In the genomic region with DNA sequence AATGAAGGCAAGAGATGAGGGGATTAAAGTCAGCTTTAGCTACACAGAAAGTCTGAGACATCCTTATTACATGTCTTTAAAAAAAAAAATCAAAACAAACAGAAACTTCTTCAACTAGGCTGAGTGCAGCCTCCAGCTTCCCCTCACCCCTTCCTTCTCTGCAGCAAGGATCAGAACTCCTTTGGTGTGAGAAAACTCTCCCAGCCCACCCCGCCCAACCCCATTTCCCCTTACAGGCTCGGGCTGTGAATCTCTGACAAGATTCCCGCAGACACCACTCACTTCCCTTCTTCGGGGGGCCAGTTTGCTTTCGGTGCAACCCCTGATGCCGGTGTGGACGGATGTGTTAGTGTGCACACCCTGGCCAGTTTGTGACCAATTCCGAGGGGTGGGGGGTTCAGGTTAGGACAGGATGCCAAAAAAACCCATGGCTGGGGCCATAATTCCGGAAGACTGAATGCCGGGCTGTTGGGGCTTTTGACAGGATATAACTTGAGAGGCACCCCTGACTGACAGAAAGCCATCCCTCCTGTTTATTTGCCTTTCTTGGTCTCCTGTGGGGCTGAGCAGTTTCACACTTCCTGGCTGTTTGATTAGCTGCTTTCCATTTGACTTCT, we compare ENCODE assay signal across 12 mouse cellular contexts. TPM values are rescaled to one million over a fixed set of nuclear protein-coding genes. Genes with fewer than 3 reads are reported as not detected.
DNase-seq lines count a peak whose midpoint lies in the region; ATAC-seq and TF ChIP-seq lines count a peak whose summit lies in the region.
"Had no signal": no experiment of that assay in that cellular context is flagged by ENCODE, and none has a peak within 500 bp of the region (broad histone marks: within the 10 kb centered on the region; RNA-seq: fewer than 3 reads in every experiment).

No protein-coding gene starts in this region.

- H3K9me3 ChIP-seq in forebrain, embryonic 14.5 days (replicated peaks; ENCODE audit: control insufficient read depth, low read length), result no peaks in the 10 kb centered on the region
- no peaks in the 10 kb centered on the region for H3K9me3 ChIP-seq in forebrain, embryonic 13.5 days (replicated peaks)
- no peaks in the 10 kb centered on the region for H3K9me3 ChIP-seq in neural tube, embryonic 11.5 days (ENCODE audit: control insufficient read depth, low read length)
- H3K9me3 ChIP-seq in limb, embryonic 14.5 days (ENCODE audit: control insufficient read depth, low read length), result no peaks in the 10 kb centered on the region
- H3K9me3 ChIP-seq in stomach, embryonic 14.5 days (ENCODE audit: control insufficient read depth, low read depth, low read length), result no peaks in the 10 kb centered on the region

- no peak overlapping the region for H3K4me2 ChIP-seq in forebrain, embryonic 14.5 days (ENCODE audit: low read length)
- H3K4me2 ChIP-seq in forebrain, embryonic 13.5 days, result no peak overlapping the region
- no peak overlapping the region; the same call in 1 of the 2 replicates for H3K4me2 ChIP-seq in neural tube, embryonic 11.5 days (ENCODE audit: low read depth)
- peak overlapping the region; percentile 21 for H3K4me2 ChIP-seq in limb, embryonic 14.5 days (replicated peaks; ENCODE audit: low read depth, low read length, severe bottlenecking)
- H3K4me2 ChIP-seq in stomach, embryonic 14.5 days (replicated peaks; ENCODE audit: low read depth, low read length), result peak overlapping the region; percentile 35

- H3K36me3 ChIP-seq in forebrain, embryonic 14.5 days (ENCODE audit: control insufficient read depth, insufficient read depth, low read length), result no peaks in the 10 kb centered on the region
- no peaks in the 10 kb centered on the region for H3K36me3 ChIP-seq in forebrain, embryonic 13.5 days (ENCODE audit: poor library complexity, severe bottlenecking)
- H3K36me3 ChIP-seq in neural tube, embryonic 11.5 days (ENCODE audit: control insufficient read depth, insufficient read depth, low read length), result no peaks in the 10 kb centered on the region
- H3K36me3 ChIP-seq in limb, embryonic 14.5 days (ENCODE audit: control insufficient read depth, insufficient read depth, low read length), result no peaks in the 10 kb centered on the region
- no peaks in the 10 kb centered on the region for H3K36me3 ChIP-seq in stomach, embryonic 14.5 days (ENCODE audit: control insufficient read depth, insufficient read depth, low read length)

- DNase-seq in forebrain, embryonic 14.5 days (ENCODE audit: low spot score), result peak; percentile 4
- DNase-seq in neural tube, embryonic 11.5 days (ENCODE audit: low spot score), result peak; percentile 11
- DNase-seq in neural tube, embryonic 10.5 days (ENCODE audit: extremely low spot score, low spot score), result no peak
- no peak for DNase-seq in limb, embryonic 14.5 days (ENCODE audit: low spot score)
- DNase-seq in layer of hippocampus, adult 18-20 months (ENCODE audit: low spot score in 2 of 2), result no peak
- no peak for DNase-seq in layer of hippocampus, postnatal 10 days (ENCODE audit: low spot score in 2 of 2)
- DNase-seq: adrenal gland, adult 2 months; forebrain, postnatal 0 days had no signal

- H3K9ac ChIP-seq in forebrain, embryonic 14.5 days (ENCODE audit: low read length), result no peak overlapping the region
- H3K9ac ChIP-seq in forebrain, embryonic 13.5 days, result no peak overlapping the region
- H3K9ac ChIP-seq in neural tube, embryonic 11.5 days (ENCODE audit: low read length), result no peak overlapping the region; the same call in 1 of the 2 replicates
- no peak overlapping the region for H3K9ac ChIP-seq in limb, embryonic 14.5 days (ENCODE audit: low read depth, low read length, severe bottlenecking)
- H3K9ac ChIP-seq in stomach, embryonic 14.5 days (replicated peaks; ENCODE audit: low read depth, low read length), result no peak overlapping the region
- H3K9ac ChIP-seq: forebrain, postnatal 0 days had no signal

- ATAC-seq in forebrain, embryonic 14.5 days, result no peak
- no peak for ATAC-seq in forebrain, embryonic 13.5 days
- ATAC-seq in neural tube, embryonic 11.5 days (ENCODE audit: insufficient read depth, low FRiP score, low TSS enrichment), result no peak
- ATAC-seq in limb, embryonic 14.5 days (ENCODE audit: low FRiP score, low read depth), result no peak
- ATAC-seq in stomach, embryonic 14.5 days (ENCODE audit: insufficient number of reproducible peaks, insufficient read depth, low FRiP score, low read depth), result no peak
- ATAC-seq: forebrain, postnatal 0 days had no signal

- H3K4me3 ChIP-seq in forebrain, embryonic 14.5 days (ENCODE audit: low read depth, low read length), result no peak overlapping the region
- no peak overlapping the region for H3K4me3 ChIP-seq in forebrain, embryonic 13.5 days
- no peak overlapping the region for H3K4me3 ChIP-seq in neural tube, embryonic 11.5 days (ENCODE audit: low read depth, low read length)
- H3K4me3 ChIP-seq in limb, embryonic 14.5 days (replicated peaks; ENCODE audit: low read length), result peak overlapping the region; percentile 13; the same call in 1 of the 2 replicates
- no peak overlapping the region for H3K4me3 ChIP-seq in stomach, embryonic 14.5 days (ENCODE audit: low read depth, low read length)

- H3K27ac ChIP-seq in forebrain, embryonic 14.5 days (ENCODE audit: low read depth, low read length), result no peak overlapping the region
- no peak overlapping the region for H3K27ac ChIP-seq in forebrain, embryonic 13.5 days
- no peak overlapping the region for H3K27ac ChIP-seq in neural tube, embryonic 11.5 days (ENCODE audit: low read depth, low read length)
- no peak overlapping the region for H3K27ac ChIP-seq in limb, embryonic 14.5 days (replicated peaks; ENCODE audit: low read depth, low read length)
- no peak overlapping the region for H3K27ac ChIP-seq in stomach, embryonic 14.5 days (ENCODE audit: low read length)

- TF ChIP-seq POLR2A in limb, embryonic 14.5 days (IDR thresholded peaks at IDR 0.05; ENCODE audit: borderline replicate concordance, extremely low read depth, insufficient read depth, insufficient read length), result no peak

- H3K4me1 ChIP-seq in forebrain, embryonic 14.5 days (ENCODE audit: control insufficient read depth, insufficient read depth, low read length), result no peaks in the 10 kb centered on the region
- no peaks in the 10 kb centered on the region for H3K4me1 ChIP-seq in forebrain, embryonic 13.5 days
- H3K4me1 ChIP-seq in neural tube, embryonic 11.5 days (ENCODE audit: control insufficient read depth, insufficient read depth, low read length), result no peaks in the 10 kb centered on the region
- no peaks in the 10 kb centered on the region for H3K4me1 ChIP-seq in limb, embryonic 14.5 days (ENCODE audit: control insufficient read depth, insufficient read depth, low read length)
- peaks cover 3% of the 10 kb centered on the region for H3K4me1 ChIP-seq in stomach, embryonic 14.5 days (ENCODE audit: control insufficient read depth, insufficient read depth, low read length)

- WGBS in forebrain, embryonic 14.5 days, result 74% methylated on average over 10 of the region's 10 CpGs
- WGBS in forebrain, embryonic 13.5 days, result 74% methylated on average over 10 of the region's 10 CpGs
- 40% methylated on average over 10 of the region's 10 CpGs for WGBS in neural tube, embryonic 11.5 days
- WGBS in limb, embryonic 14.5 days, result 21% methylated on average over 10 of the region's 10 CpGs
- WGBS in stomach, embryonic 14.5 days, result 9% methylated on average over 10 of the region's 10 CpGs

- H3K27me3 ChIP-seq in forebrain, embryonic 14.5 days (replicated peaks; ENCODE audit: control insufficient read depth, insufficient read depth, low read length), result no peaks in the 10 kb centered on the region
- H3K27me3 ChIP-seq in forebrain, embryonic 13.5 days, result no peaks in the 10 kb centered on the region
- no peaks in the 10 kb centered on the region for H3K27me3 ChIP-seq in neural tube, embryonic 11.5 days (ENCODE audit: control insufficient read depth, insufficient read depth, low read length)
- H3K27me3 ChIP-seq in limb, embryonic 14.5 days (ENCODE audit: control insufficient read depth, insufficient read depth, low read length), result no peaks in the 10 kb centered on the region
- H3K27me3 ChIP-seq in stomach, embryonic 14.5 days (ENCODE audit: control insufficient read depth, insufficient read depth, low read length), result no peaks in the 10 kb centered on the region

RNA-seq across cellular contexts. Expression of gene Lrrc43, which starts 18.2 kb away (rescaled TPM):
- polyA plus RNA-seq in forebrain, embryonic 14.5 days (2014; fragmentation: Nextera tagmentation; extraction: Ambion mirVana), result 0.31 and 0.48 TPM in 2 replicates
- polyA plus RNA-seq in forebrain, embryonic 13.5 days (2015; fragmentation: Nextera tagmentation; extraction: Ambion mirVana), result 0.25 and 0.31 TPM in 2 replicates
- polyA plus RNA-seq in neural tube, embryonic 11.5 days (2014; fragmentation: Nextera tagmentation; extraction: Ambion mirVana), result not detected in 2 replicates
- polyA plus RNA-seq in limb, embryonic 14.5 days (2012; rRNA removed), result not detected in 2 replicates
- not detected in 2 replicates for polyA plus RNA-seq in limb, embryonic 14.5 days (2014; fragmentation: Nextera tagmentation; extraction: Ambion mirVana)
- polyA plus RNA-seq in stomach, embryonic 14.5 days (2014; fragmentation: Nextera tagmentation; extraction: Ambion mirVana), result not detected in 2 replicates
- under 1 TPM; 0.79 TPM for total RNA-seq in layer of hippocampus, adult 18-20 months (2021)
- 1 to 10 TPM; 1.7 to 2.2 TPM for total RNA-seq in layer of hippocampus, postnatal 10 days (2021)
- total RNA-seq: adrenal gland, adult 2 months had no signal
- polyA plus RNA-seq: adrenal gland, adult 2 months had no signal

RNA-seq across cellular contexts. Expression of gene Il31, which starts 18.4 kb away (rescaled TPM):
- polyA plus RNA-seq in forebrain, embryonic 14.5 days (2014; fragmentation: Nextera tagmentation; extraction: Ambion mirVana), result not detected in 2 replicates
- polyA plus RNA-seq in forebrain, embryonic 13.5 days (2015; fragmentation: Nextera tagmentation; extraction: Ambion mirVana), result not detected in 2 replicates
- not detected in 2 replicates for polyA plus RNA-seq in neural tube, embryonic 11.5 days (2014; fragmentation: Nextera tagmentation; extraction: Ambion mirVana)
- not detected in 2 replicates for polyA plus RNA-seq in limb, embryonic 14.5 days (2012; rRNA removed)
- polyA plus RNA-seq in limb, embryonic 14.5 days (2014; fragmentation: Nextera tagmentation; extraction: Ambion mirVana), result not detected in 2 replicates
- polyA plus RNA-seq in stomach, embryonic 14.5 days (2014; fragmentation: Nextera tagmentation; extraction: Ambion mirVana), result not detected in 2 replicates
- not detected for total RNA-seq in layer of hippocampus, adult 18-20 months (2021)
- not detected for total RNA-seq in layer of hippocampus, postnatal 10 days (2021)
- total RNA-seq: adrenal gland, adult 2 months; forebrain, postnatal 0 days; layer of hippocampus, postnatal 25 days had no signal
- polyA plus RNA-seq: adrenal gland, adult 2 months; forebrain, postnatal 0 days; neural tube, embryonic 14.5 days had no signal

RNA-seq across cellular contexts. Expression of gene B3gnt4, which starts 39.4 kb away (rescaled TPM):
- 1.6 and 2.3 TPM in 2 replicates for polyA plus RNA-seq in forebrain, embryonic 14.5 days (2014; fragmentation: Nextera tagmentation; extraction: Ambion mirVana)
- 1.7 and 2.0 TPM in 2 replicates for polyA plus RNA-seq in forebrain, embryonic 13.5 days (2015; fragmentation: Nextera tagmentation; extraction: Ambion mirVana)
- polyA plus RNA-seq in neural tube, embryonic 11.5 days (2014; fragmentation: Nextera tagmentation; extraction: Ambion mirVana), result 1.4 and 1.5 TPM in 2 replicates
- 1.8 and 2.0 TPM in 2 replicates for polyA plus RNA-seq in limb, embryonic 14.5 days (2012; rRNA removed)
- 0.34 and 1.2 TPM in 2 replicates for polyA plus RNA-seq in limb, embryonic 14.5 days (2014; fragmentation: Nextera tagmentation; extraction: Ambion mirVana)
- 0.25 TPM in 1 of 2 replicates, not detected in the other for polyA plus RNA-seq in stomach, embryonic 14.5 days (2014; fragmentation: Nextera tagmentation; extraction: Ambion mirVana)
- total RNA-seq in layer of hippocampus, adult 18-20 months (2021), result under 1 TPM; 0.52 to 0.68 TPM
- total RNA-seq in layer of hippocampus, postnatal 10 days (2021), result 1 to 10 TPM; 1.3 to 1.8 TPM

RNA-seq across cellular contexts. Expression of gene Diablo, which starts 53.1 kb away (rescaled TPM):
- polyA plus RNA-seq in forebrain, embryonic 14.5 days (2014; fragmentation: Nextera tagmentation; extraction: Ambion mirVana), result 133 and 137 TPM in 2 replicates
- polyA plus RNA-seq in forebrain, embryonic 13.5 days (2015; fragmentation: Nextera tagmentation; extraction: Ambion mirVana), result 133 and 137 TPM in 2 replicates
- 142 and 143 TPM in 2 replicates for polyA plus RNA-seq in neural tube, embryonic 11.5 days (2014; fragmentation: Nextera tagmentation; extraction: Ambion mirVana)
- polyA plus RNA-seq in limb, embryonic 14.5 days (2012; rRNA removed), result 85.2 and 92.3 TPM in 2 replicates
- polyA plus RNA-seq in limb, embryonic 14.5 days (2014; fragmentation: Nextera tagmentation; extraction: Ambion mirVana), result 97.4 and 107 TPM in 2 replicates
- polyA plus RNA-seq in stomach, embryonic 14.5 days (2014; fragmentation: Nextera tagmentation; extraction: Ambion mirVana), result 109 and 113 TPM in 2 replicates
- 10 to 100 TPM; 30.9 to 32.0 TPM for total RNA-seq in layer of hippocampus, adult 18-20 months (2021)
- 10 to 100 TPM; 41.3 to 48.8 TPM for total RNA-seq in layer of hippocampus, postnatal 10 days (2021)

RNA-seq across cellular contexts. Expression of gene Gm49027, which starts 54.4 kb away (rescaled TPM):
- polyA plus RNA-seq in forebrain, embryonic 14.5 days (2014; fragmentation: Nextera tagmentation; extraction: Ambion mirVana), result 2.1 and 2.3 TPM in 2 replicates
- polyA plus RNA-seq in forebrain, embryonic 13.5 days (2015; fragmentation: Nextera tagmentation; extraction: Ambion mirVana), result 0.97 and 1.2 TPM in 2 replicates
- 0.27 TPM in 1 of 2 replicates, not detected in the other for polyA plus RNA-seq in neural tube, embryonic 11.5 days (2014; fragmentation: Nextera tagmentation; extraction: Ambion mirVana)
- 3.9 and 6.1 TPM in 2 replicates for polyA plus RNA-seq in limb, embryonic 14.5 days (2012; rRNA removed)
- 0.41 and 0.55 TPM in 2 replicates for polyA plus RNA-seq in limb, embryonic 14.5 days (2014; fragmentation: Nextera tagmentation; extraction: Ambion mirVana)
- polyA plus RNA-seq in stomach, embryonic 14.5 days (2014; fragmentation: Nextera tagmentation; extraction: Ambion mirVana), result 7.0 and 8.7 TPM in 2 replicates
- total RNA-seq in layer of hippocampus, adult 18-20 months (2021), result 1 to 10 TPM; 2.2 to 5.0 TPM
- total RNA-seq in layer of hippocampus, postnatal 10 days (2021), result 1 to 10 TPM; 6.2 to 8.7 TPM

Comparison
In these comparisons a context has a peak if more than half of its experiments do, and no peak if none do; other contexts are left out.
1. DNase-seq: peak in forebrain, embryonic 14.5 days (single experiment) and neural tube, embryonic 11.5 days (single experiment); none in neural tube, embryonic 10.5 days (single experiment), limb, embryonic 14.5 days (single experiment), layer of hippocampus, adult 18-20 months (0 of 2) and layer of hippocampus, postnatal 10 days (0 of 2).
2. H3K4me2 ChIP-seq: peak in limb, embryonic 14.5 days (single experiment) and stomach, embryonic 14.5 days (single experiment); none in forebrain, embryonic 14.5 days (single experiment), forebrain, embryonic 13.5 days (single experiment) and neural tube, embryonic 11.5 days (single experiment).